Mouse (Mus musculus) urinary bladder, postnatal 36 days (tissue): Measurements from ENCODE around the gene Nox1.

Experiments used
- DNase-seq, 2 experiments: peaks; one replicate each; pipeline ENCODE4 v3.0.0; 2022; ENCODE audit warnings: low spot score in 2 of 2, mixed read lengths in 1 of 2

Nox1 gene

DNA sequence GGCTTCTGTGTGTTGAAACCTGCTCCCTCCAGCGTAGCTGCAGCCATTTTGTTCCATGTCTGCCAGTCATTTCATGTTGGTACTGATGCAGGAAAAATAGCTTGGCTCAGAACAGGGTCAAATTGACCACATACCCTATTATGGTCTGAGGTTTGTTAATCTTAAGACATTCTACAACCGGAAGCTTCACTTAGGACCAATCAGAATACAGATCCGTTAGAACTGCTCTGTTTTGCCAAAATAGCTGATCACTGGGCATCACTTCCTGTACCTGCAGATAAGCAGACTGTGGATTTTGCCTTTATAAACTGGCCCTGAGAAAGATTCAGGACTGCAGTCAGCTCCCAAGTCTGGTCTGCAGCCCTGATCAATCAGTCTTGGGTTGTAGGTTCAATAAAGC is 93.2 kb downstream of the Nox1 start:
- no peak for DNase-seq

- no peak for DNase-seq
These were observed 105.3 kb downstream of the Nox1 start for GRCm38 (mm10) chrX:134116417-134116816.

GRCm38 (mm10) chrX:134111767-134112166 is 110.0 kb downstream of the Nox1 start:
- DNase-seq: no peak

DNA sequence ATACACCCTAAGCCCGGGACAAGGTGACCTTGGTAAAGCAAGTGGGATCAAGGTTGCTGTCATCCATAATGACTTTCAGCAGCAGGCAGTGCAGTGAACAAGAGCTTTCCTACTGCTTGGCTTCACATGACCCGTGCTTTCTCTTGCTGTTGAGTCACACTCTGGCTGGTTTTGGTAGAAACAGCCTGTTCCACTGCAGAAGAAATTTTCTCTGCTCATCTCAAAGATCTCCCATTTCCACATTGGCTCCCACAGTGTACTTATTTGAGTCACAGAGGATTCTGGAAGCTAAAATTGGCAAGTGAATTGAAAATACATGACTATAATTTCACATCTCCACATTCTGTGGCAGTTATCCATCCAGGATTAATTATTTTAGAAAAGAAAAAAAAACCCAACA is 119.1 kb downstream of the Nox1 start:
- DNase-seq: no peak

DNA sequence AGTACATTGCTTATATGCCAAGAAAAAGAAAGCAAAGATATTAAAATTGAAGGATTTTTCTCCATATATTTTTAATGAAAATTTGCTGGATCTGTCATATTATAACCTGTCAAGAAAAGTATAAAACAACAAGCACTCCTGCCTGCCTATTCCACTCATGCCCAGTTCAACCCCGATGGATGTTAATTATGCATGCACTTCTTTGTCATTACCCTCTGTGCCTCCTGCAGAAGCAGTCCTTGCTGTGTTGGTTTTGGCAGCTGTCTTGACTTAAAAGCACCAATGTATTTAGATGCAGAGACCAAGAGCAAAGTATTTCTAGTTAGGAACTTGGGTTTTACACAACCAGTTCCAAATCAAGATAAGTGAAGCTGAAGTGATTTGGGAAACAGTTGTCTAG is 136.3 kb downstream of the Nox1 start:
- DNase-seq: no peak

- DNase-seq: no peak
These were observed 162.0 kb downstream of the Nox1 start for GRCm38 (mm10) chrX:134059764-134060163.

DNA sequence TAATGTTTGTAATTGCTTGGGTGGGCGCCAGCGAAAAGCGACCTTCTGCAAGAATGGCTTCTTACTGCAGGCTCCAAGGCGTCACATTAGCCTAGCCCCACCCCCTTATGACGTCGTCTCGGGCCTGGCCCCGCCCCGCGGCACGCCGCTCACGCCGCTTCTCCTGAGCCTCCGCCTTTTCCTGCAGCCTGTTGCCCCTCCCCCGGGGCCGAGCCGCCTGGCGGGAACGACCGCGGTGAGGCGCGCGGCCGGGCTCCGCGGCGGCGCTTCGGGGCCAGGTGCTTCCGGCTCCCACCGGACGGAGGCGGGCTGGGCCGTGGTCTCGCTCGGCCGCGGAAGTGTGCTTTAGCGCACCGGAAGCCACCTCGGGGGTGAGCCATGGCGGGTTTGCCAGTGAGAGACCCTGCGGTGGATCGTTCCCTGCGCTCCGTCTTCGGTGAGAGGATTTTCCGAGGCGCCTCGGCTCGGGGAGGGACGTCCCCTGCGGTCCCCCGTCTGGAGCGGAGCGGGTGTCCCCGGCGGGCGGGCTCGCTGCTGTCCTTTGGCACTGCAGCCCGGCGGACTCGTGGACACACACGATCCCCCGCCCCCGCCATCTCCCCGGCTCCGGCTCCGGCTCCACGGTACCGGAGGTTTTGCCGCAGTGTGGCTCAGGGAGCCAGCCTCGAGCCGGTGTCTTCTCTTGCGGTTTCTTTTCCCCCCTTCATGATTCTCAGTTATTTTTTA is 162.6 kb downstream of the Nox1 start, which contains the start of gene Cstf2:
Gene Cstf2 (plus strand): TSS at position 201 of the 726 bp plus-strand sequence.
- peak; percentile 89 to 94 for DNase-seq

DNA sequence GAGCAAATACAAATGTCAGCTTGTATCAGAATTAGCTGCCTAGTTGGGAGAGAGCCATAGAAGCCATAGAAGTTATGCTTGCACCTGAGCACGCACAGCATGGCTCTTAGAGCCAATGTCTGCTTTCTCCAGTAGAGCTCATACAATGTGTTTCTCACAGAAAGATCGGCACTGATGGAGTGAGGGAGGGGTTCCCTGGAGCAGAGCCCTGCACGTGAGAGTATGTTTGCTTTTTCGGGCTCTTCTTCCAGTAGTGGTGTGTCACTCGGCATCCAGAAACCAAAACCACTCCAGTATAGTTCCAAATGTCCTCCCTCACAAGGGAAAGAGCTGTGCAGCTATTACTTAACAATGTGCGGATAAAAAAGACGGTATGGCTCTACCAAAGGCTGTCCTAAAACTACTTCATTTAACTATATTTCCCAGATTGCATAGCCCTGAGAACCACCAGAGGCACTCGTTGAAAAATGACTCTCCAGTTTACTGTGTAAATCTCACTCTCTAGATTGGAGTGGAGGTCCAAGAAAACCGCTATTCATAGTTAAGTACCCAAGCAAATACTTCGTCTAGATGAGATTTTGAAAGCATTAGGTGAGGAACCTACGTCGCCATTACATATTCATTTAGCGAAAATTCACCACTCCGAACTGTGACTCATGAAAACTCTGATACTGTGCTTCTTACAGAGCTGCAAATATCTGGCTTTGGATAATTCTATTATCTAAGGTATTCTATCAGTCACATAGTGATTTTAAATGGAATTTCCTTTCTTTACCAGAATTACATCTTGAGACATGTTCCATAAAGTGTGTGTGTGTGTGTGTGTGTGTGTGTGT is 163.5 kb downstream of the Nox1 start:
- no peak for DNase-seq

DNA sequence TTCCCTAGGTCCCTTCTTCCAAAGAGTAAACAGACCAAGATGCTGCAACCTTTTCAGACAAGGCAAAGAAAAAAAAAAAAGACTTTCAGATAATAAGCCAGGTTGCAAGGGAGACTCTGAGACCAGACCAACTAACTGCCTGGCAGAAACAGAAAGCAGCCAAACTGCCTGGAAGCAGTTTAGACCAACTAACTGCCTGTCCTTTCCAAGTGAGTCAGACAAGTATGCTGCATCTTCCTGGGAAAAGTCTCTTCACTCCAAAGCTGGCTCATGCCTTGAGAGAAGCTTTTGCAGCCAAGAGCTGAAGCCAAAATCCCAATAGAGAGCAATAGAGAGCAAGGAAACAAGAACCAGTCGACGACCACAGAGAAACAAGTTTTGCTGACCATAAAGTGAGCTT is 164.9 kb downstream of the Nox1 start:
- DNase-seq: no peak

- no peak for DNase-seq
These were observed 172.8 kb downstream of the Nox1 start for GRCm38 (mm10) chrX:134048994-134049393.
